Mouse (Mus musculus) gastrocnemius, postnatal 4 days (tissue): ENCODE data around the gene Gatc. TPM values are rescaled to one million over a fixed set of nuclear protein-coding genes. Genes with fewer than 3 reads are reported as not detected.
"Not testable (repeated sequence)": the region's sequence is repeated elsewhere in the genome, so short reads cannot be mapped to it uniquely, and the experiment has no call there.

Source experiments
- DNase-seq, 2 experiments: peaks; one replicate each; pipeline ENCODE4 v3.0.0; 2021 to 2022; ENCODE audit warnings: low spot score in 2 of 2, mixed read lengths in 2 of 2
- long read RNA-seq, 2 experiments: library from polyadenylated mRNA; stranded (forward); transcript quantifications; one replicate each; pipeline ENCODE4 v2.0.0; 2021
- total RNA-seq, 2 experiments: library from RNA; stranded (reverse); gene quantifications; 2 replicates each; pipeline ENCODE4 v1.2.3; 2021

The Gatc gene
- 10 to 100 TPM; 19.5 to 21.6 TPM for total RNA-seq
- long read RNA-seq, experiment 1, transcript Gatc-201 (3 exons, 1,797 nt) = major isoform, 25 of 27 reads
- long read RNA-seq, experiment 1, partial matches to known transcripts = 2 of 27 reads
- long read RNA-seq, experiment 1, other reads (novel, unspliced or antisense) = 0 of 27 reads
- long read RNA-seq, experiment 2, transcript Gatc-201 (3 exons, 1,797 nt) = major isoform, 13 of 14 reads
- long read RNA-seq, experiment 2, partial matches to known transcripts = 0 of 14 reads
- long read RNA-seq, experiment 2, other reads (novel, unspliced or antisense) = 1 of 14 reads

DNA sequence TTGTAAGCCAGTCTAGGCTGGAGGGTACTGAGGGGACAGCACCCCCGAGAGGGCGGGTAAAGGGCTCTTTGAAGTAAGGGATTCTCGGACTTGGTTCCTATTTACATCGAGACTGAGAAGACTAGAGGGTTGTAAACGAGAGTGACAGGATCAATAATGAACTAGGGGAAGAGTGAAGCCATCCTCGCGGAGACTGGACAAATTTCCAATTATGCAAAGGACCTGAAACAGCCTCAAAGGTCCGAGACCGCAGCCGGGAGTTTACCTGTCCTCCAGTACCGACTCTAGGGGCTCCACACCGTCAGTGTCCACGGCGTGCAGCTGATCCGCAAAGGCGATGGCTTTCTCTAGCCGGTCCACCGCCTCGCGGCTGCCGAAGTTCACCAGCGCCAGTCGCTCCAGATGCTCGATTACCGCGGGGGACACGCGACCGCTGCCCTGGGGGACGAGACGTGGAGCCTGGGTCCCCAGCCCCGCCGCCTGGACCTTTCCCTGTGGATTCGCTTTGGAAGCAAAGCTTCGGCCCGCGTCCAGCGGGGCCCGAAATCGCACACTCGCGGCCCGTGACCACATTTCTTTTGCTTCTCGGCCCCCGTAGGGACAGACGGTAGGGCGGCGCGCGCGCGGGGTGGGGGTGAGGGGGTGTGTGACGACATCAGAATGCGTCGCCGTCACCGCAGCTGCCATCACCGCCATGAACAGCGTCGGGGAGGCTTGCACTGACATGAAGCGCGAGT is at the start of gene Gatc, which contains the start of gene Triap1:
Gene Gatc (minus strand): TSS at position 602 of the 737 bp plus-strand sequence.
Gene Triap1 (plus strand): TSS at position 649 of the 737 bp plus-strand sequence.
- DNase-seq = peak; percentile 81 to 92

DNA sequence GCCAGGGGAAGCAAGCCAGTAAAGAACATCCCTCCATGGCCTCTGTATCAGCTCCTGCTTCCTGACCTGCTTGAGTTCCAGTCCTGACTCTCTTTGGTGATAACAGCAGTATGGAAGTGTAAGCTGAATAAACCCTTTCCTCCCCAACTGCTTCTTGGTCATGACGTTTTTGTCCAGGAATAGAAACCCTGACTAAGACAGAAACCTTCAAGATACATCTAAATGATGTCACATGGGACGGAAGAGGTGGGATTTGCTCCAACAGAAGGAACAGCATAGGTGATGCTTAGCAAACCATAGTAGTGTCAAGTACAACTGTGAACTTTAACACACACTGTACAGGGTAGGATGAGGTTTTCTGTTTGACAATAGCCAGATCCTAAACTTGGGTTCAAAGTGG is 37.9 kb upstream of the Gatc start:
- not testable (repeated sequence) for DNase-seq

DNA sequence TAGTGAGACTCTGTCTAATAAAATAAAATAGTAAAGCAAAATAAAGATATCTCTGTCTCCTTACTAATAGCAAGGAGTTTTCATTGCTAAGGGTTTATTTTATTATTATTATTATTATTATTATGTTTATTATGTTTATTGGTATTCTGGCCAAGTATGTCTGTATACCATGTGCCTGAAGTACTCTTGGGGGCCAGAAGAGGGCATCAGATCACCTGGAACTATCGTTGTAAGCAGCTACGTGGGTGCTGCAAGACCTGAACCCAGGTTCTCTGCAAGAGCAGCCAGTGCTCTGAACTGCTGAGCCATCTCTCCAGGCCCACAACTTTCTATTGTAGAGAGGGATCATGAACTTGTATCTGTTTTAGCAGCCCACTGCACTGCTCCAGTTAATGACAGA is 34.5 kb upstream of the Gatc start:
- no peak for DNase-seq

DNA sequence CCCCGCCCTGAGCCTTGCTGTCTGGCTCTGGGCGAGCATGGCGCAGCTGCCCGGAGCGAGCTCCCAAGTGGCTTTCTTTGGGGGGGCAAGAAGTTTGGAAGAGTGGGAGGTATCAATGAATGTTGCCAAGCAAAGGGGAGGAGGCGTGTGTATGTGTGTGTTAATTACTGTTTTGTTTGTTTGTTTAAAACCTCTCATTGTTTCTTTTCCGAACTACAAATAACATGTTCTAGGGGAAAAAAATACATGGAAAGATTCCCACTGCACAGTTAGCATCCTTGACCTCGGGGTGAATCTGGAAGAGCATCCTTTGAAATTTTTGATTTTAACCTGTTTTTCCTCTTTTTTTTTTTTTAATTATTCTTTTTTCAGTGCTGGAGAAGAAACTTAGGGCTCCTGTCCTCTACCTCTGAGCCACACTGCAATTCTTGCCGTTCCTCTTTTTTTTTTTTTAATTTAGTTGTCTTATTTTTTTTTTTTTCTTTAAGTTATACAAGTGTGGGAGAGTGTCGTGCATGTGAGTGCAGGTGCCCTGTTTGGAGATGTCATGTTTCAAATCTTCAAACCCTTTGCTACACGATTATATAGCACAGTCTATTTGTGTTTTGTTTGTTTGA is 33.3 kb upstream of the Gatc start:
- no peak for DNase-seq

DNA sequence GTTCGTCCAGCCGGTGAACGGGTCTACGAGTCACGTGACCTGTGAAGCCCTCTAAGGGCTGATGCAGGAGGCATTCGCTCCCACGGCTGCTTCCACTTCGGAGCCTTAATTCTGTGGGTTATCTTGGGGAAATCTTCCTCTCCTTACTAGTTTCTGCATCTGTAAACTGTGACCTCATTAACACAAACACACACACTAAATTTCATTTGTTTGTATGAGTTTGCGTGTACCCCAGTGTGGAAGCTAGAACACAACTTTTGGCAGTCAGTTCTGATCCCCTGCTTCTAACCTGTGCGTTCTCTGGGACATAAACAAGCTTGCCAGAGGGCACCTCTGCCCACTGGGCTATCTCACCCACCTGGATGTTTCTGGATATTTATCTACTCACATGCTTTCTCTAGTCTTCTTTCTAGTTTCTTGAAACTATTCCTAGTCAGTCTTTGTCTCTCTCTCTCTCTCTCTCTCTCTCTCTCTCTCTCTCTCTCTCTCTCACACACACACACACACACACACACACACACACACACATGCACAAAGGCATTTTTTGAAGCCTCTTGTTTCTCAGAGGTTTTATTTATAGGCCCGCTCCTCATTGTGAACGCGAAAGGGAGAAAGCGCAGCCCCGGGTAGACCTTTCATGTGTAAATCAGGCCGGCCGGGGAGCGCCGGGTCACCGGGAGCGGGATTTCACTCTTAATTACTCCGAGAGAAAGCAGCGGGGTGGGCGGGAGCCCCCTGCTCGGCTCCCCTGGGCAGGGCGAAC is 32.6 kb upstream of the Gatc start:
- no peak for DNase-seq

DNA sequence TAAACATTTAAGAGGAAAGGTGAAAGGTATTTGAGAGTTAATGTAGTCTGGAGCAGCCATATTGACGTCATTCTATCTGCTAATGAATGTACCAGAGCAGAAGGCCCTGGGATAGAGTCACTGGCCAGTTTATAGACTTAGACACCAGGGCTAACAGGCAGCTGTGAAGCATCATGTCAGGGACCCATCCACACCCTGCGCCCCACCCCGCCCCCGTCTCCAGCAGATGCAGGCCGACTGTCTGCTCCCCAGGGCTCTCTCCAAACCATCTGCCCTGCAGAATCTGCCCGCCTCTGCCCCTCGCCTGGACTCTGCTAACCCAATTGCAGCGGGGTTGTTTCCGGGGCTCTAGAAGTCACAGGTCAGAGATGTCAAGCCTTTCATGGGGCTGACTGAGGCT is 30.8 kb upstream of the Gatc start:
- DNase-seq = no peak

DNA sequence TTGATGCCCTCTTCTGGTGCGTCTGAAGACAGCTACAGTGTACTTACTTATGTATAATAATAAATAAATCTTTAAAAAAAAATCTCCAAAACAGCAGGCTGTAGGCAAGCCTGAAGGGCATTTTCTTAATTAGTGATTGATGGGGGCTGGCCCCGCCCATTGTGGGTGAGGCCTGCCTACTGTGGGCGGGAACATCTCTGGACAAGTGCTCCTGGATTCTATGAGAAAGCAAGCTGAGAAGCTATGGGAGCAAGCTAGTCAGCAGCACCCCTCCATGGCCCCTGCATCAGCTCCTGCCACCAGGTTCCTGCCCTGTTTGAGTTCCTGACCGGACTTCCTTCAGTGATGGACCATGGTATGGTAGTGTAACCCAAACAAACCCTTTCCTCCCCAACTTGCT is 23.8 kb upstream of the Gatc start:
- no peak for DNase-seq

DNA sequence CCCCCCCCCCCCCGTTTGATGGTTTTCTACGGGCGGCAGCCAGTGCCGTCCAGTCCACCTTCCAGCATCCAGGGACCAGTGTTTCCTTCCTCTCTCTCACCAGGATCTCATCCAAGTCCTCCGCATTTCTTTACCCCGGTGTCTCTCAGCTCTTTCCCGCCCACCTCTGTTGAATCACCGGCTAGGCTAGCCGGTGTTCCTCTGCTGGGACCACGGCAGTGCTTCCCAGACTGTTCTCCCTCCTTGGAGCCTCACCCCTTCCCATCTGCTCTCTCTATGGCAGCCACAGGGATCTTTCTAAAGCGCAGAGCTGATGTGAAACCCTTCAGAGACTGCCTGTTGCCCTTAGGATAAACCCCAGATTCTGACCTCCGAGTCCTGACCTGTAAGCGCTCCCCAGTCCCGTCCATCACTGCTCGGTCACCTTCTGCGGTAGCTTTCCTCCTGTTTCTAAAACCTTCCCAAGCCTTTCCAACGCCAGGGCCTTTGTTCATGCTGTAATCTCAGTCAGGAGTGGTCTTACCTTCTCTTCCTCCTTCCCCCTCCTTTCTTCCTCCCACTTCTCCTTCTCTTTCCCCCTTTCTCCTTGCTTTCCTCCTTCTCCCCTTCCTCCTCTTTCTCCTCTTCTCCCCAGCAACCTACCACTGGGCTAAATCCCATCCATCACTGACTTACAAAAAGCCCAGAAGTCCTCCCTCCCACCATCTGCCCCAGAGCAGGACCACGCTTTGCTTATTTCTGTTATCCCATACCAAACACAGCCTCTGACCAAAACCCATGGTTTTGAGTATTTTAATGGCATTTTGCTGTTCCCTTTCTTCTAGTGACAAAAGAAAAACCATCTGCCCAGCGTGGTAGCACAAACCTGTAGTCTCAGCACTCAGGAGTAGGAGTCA is 22.1 kb upstream of the Gatc start:
- DNase-seq = no peak

- no peak for DNase-seq
Observed at GRCm38 (mm10) chr5:115362216-115362615, 21.2 kb upstream of the Gatc start.

DNA sequence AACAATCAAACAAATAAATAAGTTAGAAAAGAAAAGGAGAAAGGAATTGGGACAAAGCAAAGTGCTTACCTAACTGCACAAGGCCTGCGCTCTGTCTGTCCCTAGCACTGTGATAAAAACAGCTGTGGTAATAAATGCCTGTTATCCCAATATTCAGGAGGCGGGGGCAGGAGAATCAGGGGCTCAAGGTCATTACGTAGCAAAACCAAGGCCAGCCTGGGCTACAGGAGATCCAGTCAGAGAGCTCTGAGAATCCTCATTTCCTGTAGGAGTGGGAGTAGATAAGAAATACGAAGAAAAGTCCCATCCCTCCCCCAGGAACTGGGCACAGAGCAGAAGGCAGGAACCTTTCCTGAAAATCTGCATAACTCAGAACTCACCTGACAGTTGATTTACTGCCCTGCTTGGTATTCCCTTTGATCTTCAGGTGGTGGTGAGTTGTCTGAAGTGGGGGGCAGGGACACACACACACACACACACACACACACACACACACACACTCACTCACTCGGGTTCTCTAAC is 18.9 kb upstream of the Gatc start:
- no peak for DNase-seq

DNA sequence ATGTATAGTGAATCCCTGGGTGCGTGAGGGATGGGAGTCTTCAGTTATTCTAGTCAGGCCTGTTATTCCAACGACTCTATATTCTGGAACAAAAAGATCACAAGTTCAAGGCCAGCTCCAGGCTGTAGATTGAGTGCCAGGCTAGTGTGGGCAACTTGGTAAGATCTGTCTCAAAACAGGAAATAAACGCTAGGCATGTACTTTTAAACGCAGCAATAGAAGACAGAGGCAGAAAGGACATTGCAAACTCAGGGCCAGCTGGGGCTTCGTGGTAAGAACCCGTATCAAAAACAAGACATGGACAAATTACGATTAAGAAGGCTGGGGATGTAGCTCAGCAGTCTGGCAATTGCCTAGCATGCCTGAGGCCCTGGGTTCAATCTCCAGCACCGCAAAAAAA is 18.5 kb upstream of the Gatc start:
- no peak for DNase-seq

GRCm38 (mm10) chr5:115358872-115359271 is 17.9 kb upstream of the Gatc start:
- peak; percentile 85 to 86 for DNase-seq

DNA sequence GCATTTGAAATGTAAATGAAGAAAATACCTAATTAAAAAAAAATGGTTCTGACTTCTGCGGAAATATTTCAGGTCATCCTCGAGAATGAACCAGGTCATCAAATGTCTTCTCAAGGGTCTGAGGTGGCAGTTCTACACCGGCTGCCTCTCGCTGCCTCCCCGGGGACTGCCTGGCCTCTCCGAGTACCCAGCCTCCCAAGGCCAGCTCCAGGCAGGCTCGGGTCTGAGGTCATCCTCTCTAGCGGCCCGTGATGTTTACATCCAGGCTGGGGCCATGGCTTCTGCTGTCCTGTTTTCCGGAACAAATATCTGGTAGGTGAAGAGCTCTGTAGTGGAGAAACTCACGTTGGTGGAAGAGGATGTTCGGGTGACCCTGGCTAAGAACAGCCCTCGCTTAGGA is 14.1 kb upstream of the Gatc start:
- DNase-seq = no peak

DNA sequence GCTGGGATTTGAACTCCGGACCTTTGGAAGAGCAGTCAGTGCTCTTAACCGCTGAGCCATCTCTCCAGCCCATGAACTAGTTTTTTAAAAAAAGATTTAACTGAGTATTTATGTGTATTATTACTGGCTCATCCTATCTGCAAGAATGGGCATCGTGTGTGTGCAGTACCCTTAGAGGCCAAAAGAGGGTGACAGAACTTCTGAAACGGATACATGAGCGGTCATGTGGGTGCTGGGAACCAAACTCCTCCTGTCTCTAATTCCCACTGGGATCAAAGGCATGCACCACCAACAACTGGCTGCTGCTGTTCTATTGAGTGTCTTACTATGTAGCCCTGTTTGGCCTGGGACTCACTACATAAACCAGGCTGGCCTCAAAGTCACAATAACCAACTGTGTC is 10.4 kb upstream of the Gatc start:
- no peak for DNase-seq

- DNase-seq = no peak
Observed at GRCm38 (mm10) chr5:115349225-115349555, 8.2 kb upstream of the Gatc start.

DNA sequence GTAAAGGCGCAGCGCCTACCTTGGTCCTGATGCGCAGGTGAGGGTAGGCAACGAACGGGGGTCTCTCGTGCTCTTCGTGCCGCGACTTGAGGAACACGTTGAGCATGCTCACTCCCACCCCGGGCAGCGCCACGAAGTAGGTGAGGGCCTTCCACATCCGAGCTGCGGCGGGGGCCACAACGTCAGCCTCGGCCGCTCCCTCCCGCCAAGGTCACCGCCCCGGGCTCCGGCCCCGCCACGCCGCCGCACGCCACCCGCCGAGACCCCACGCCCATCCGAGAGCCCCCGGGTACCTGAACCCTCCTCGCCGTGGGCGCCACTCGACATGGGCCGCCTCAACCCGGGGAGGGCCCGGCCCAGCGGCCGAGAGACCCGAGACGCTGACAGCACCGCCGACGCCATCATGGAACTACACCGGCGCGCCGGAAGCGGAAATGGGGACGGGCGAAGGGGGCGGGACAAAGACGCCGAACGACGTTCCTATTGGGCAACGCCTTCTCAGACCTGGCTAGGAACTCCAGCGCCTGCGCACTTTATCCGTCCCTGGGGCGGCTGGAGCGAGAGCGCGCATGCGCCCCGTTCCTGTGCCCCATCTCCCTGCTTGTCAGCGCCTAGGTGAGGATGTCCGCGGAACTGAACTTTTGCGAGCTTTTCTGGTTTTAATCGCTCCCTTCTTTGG is 7.7 kb upstream of the Gatc start, which contains the start of gene Cox6a1:
Gene Cox6a1 (minus strand): TSS at position 436 of the 679 bp plus-strand sequence.
- peak; percentile 95 to 98 for DNase-seq

DNA sequence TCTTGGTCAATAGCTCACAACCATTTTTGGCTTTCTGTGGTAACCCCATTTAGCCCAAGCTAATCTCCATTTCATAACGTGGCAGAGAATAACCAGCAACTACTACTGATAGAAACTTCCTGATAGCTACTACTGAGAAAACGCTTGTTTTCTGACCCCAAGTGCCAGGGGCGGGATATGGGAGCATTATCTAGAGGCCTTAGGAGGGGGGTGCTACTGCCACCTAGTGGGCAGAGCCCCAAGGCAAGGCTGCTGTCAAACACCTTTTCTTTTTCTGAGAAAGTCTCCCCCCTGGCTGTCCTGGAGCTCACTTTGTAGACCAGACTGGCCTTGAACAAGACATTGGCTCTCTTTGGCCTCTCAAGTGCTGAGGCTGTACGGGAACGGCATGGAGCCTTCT is 6.6 kb upstream of the Gatc start:
- peak; percentile 39 to 76 for DNase-seq

DNA sequence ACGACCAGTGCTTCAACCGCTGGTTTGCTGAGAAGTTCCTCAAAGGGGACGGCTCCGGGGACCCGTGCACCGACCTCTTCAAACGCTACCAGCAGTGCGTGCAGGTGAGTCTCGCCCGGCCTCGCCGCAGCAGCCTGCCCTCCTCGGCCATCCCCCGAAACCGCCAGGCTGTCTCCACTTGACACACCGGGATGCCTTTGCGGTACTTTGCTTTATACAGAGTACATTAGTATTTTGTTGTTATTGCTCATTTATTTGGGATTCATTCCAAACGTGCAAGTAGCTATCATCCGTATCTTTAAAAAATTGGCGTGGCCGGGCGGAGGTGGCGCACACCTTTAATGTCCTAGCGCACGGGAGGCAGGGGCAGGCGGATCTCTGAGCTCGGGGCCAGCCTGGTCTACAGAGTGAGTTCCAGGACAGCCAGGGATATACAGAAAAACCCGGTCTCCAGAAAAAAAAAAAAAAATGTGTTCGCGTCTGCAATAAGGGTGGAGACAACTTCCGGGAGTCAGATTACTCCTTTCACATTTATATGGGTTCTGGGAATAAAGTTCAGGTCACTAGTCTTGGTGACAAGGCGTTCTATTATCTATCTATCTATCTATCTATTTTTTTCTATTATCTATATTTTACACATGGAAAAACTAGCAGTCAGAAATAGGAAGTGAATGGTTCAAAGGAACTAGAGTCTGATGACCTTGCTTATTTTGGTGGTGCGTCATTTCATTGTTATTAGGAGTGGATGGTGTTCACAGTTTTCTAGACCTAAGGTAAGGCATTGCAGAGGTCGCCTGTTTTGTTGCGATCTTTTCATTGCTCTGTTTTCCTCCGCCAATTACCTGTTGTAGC is 562 bp upstream of the Gatc start:
- DNase-seq = no peak

DNA sequence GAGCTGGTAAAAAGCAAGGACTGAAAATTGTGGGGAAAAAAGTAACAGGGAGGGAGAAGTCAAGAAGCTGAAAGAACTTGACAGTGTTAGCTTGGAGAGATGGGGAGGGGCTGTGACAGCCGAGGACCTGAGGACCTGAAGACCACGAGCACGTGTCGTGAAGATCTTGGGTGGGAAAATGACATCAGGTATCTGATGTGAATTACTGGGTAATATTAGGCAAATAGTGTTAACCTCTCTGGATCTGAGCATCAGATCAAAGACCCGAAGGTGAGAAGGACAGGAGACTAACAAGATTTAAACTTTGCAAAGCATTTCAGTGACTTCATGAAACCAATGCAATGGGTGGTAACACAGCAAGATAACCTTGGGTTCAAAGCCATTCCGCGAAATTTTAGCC is 971 bp downstream of the Gatc start:
- no peak for DNase-seq
